Mouse (Mus musculus) yolk sac, embryonic 10.5 days (tissue): ENCODE data around the gene Wiz.

Experiments used
- DNase-seq: peaks from one replicate; pipeline ENCODE4 v3.0.0-alpha.2; 2017; ENCODE audit warnings: low spot score

Gene Wiz

DNA sequence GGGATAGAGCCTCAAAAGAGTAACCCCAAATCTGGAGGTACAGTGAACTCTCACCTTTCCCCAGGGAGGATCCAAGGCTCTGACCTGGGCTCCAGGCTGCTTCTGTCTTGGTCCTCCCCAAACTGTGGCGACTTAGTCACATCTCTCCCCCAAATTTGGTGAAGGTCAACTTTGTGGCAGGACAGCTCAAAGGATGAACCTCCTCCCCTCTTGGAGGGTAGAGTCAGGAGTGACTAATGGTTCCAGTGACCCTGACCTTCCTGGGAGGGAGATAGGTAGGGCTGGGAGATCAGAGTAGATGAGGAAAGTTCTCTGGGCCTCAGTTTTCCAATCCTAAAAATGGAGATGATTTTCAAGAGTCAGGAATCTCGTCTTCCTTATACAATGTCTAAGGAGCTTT is 10.5 kb downstream of the Wiz start:
- no peak for DNase-seq

DNA sequence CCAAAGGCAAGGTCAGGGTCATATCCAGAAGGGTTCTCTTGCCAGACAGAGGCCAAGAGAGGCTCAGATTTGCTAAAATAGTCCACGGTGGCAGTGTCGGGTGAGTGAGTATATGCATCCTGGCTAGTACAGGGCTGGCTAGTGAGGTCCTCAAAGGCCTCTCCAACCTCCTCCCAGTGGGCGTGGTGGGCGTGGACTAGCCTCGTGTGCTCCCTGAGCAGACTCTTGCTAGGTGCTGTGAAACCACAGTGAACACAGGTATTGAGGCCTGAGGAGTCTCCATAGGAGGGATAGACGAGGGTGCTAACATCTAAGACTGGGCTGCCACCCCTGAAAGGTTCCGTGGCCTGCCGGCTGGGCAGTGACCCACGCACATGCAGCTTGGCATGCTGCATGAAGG is 12.1 kb downstream of the Wiz start:
- DNase-seq: no peak

DNA sequence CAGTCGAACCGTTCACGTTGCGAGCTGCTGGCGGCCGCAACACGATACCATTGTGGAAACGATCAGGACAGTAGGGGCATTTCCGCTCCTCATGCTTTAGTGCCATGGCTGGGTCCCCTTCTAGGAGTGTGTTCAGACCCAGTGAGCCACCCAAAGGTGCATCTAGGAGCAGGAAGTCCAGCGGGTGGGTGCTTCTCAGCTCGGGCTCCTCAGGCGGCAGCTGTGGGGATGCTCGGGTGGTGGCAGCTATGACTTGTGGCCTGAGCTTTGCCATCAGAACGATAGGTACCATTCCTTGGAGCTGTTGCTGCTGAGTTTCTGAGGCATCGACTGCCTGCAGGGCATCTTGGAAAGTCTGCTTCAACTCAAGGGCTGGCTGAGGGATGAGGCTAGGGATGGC is 12.8 kb downstream of the Wiz start:
- no peak for DNase-seq

DNA sequence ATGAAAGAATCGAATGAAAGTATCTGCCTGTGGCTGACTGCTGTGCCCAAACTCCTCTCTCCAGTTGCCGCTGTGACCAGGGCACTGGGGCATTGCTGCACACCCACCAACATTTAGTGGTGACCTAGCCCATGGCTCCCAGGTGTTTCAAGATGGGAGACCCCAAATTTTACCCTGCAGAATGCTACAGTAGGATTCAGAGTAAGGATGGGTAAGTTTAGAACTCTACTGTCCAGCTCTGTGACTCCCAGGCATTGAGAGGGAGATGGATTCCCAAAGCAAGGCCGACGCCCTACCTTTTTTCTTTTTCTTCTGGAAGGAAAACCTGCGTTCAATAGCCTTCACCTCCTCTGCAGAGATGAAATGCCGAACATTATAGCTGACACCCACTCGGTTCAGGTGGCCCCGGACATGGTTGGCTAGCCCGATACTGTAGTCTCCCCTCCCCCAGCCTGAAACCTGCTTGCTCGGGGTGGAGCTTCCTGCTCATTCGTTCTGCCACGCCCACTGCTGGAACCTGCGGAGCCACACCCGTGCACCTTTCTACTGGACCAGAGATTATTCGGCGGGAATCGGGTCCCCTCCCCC is 20.2 kb downstream of the Wiz start:
- DNase-seq: peak; percentile 45

DNA sequence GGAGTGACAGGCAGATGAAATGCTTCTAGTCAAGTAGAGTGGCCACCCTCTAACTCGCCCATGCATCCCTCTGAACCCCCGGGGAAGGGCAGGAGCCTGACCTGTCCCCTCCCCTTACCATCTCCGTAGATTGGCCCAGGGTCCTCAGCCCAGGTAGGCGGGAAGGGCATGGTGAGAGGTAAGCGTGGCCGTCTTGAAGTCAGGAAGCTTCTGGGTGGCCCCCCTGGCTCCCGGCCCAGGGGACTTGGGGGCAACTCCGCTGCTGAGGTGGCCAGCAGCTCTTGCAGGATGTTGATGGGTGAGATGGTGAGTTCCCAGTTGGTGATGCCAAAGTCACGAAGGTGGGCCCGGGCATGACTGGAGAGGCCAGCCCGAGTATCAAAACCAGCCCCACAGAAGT is 21.5 kb downstream of the Wiz start:
- DNase-seq: no peak

DNA sequence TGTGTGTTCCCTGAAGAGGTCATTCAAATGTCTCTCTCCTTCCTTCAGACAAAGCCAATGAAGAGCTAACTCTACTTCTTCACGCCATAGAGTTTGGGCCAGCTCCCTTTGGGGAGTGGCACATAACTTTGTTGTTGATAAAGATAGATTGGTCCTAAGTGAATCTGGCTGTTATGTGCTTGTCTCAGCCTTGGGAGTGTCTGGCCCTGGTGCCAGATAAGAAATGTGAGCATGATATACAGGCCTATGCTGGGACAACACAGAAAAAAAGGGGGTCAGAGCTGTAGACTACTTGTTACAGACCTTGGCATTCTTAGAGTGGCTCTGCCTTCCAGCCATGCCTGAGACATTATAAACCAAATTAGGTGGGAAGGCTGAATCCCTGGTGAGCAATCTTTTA is 23.9 kb downstream of the Wiz start:
- DNase-seq: no peak

DNA sequence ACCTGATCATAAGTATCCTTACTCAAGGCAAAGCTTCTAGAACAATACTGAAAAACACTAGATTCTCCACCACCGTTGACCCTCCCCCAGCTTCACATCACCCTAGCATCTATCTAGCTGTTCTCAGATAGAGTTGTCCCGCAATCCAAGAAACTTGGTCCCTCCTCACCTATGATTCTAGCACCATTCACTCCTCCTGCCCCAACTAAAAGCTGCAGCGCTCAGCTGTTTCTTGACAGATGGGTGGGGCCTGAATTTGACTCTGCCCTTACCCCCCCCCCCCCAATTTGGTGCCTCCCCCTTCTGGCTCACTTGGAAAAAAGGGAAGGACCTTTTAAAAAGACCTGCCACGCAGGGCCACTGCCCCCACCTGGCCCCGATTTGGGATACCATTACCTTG is 24.4 kb downstream of the Wiz start:
- DNase-seq: no peak

DNA sequence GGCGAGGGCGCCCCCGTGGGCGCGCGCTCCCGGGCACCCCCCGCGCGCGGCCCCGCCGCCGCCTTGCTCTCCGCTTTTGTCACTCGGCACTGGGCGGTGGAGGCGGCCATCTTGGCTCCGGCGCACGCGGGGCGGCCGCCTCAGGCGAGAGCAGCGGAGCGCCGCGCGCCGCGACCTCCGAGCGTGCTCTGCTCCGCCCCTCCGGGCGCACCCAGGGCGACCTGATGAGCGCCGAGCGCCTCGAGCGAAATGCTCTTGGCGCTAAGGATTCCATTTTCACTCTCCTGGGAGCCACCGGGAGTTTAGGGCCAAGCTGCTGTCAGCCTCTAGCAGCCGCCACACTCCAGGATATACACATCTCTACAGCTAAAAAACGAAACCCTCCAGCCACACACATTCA is 24.9 kb downstream of the Wiz start:
- DNase-seq: peak; percentile 80

DNA sequence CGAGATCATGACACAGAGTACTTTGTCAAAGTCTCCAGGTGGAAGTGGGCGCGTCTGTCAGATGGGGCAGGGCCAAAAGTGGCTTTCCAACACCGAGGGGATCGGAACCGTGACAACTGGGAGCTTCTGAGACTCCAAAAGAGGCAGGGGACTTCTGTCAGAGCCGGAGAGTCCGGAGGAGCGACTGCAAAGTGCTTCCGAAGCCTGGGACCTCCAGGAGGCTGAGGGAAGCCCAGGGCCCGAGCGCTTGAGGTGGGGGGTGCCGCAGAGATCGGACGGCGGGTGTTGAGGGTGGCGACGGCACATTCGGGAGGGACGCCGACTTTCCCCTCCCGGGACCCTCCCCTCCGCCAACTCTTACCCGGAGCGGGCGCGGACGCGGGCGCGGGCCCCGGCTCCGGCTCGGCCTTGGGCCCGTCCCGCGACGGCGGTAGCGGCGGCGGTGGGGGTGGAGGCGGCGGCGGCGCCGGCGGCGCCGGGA is 25.4 kb downstream of the Wiz start:
- DNase-seq: peak; percentile 27

DNA sequence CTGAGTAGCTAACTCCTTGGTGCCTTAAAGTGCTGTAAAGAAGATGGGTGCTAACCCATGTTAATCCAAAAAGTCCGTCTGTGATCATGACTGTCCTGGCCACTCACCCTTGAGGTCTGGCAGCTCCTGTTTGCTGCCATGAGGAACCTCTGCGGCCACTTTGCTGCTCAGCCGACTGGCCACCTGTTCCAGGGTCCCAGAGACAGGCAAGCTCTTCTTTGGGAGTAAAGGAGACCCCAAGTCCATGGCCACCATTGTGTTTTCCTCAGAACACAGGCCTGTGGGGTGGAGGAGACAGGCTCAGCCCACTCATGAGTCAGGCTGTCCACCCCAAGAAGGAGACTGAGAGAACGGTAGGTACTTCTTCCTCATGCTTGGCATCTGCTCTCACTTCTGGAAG is 26.6 kb downstream of the Wiz start:
- no peak for DNase-seq

DNA sequence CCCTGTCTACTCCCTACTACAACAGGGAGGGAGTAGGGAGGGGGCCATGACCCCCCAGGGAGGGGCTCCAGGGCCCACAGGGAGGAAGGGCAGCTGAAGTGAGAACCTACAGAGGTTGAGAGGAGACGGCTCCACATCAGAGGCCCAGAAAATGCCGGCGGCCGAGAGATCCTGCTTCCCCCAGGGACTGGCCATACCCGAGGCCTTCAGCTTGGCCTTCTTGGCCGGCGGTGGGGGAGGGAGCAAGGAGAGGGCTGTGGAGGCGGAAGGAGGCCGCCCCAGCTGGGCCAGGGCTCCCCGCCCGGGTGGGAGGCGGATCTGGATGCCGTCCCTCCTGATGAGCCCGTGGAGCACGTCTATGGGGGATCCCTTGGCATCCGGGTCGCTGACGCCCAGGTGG is 29.3 kb downstream of the Wiz start:
- DNase-seq: no peak

DNA sequence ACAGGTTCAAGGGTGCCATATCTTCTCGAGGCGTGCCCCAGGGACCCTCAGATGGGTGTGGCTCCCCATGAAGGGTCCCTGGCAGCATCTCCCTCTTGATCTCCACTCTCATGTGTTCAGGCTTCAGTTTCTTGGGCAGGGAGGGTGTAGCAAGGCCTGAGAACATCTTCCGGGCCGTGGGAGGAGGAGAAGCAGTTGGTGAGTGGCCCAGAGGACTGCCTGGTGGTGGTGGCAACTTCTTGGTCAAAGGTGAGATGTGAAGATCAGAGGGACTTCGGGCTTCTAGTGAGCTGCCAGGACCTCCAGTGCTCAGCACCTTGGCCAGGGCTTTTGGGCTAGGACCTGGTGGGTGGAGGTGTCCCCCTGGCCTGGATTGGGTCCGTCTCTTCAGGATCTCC is 30.3 kb downstream of the Wiz start:
- DNase-seq: no peak

DNA sequence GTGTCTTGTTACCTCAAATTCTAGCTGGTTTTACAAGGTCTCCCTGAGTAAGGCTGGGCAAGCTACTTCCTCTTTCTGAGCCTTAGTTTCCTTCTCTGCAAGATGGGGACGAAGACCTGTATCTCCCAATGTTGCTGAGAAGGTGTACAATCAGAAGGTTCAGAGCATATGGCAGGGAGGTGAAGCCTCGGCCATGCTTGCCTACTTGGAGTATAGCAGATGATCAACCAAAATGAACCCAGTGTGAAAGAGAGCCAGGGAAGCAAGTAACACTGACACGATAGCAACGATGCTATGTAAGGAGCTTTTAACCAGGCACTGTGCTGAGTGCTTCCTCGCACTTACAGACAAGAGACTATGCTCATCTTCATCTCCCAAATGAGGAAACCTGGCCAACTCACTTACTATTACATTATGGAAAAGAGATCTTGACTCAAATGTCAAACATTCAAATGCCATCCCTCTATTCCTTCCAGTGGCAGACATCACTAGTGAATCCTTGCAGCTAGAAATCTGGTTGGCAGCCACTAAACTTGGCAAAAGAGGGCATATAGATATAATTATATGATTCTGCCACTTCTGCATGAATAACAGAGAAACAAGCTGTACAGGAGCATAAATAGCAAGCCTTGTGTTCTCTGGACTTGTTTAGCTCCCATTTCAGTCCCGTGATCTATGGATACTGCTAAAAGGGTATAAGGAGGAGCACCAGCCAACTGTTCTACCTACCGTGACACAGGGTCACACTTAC is 30.9 kb downstream of the Wiz start:
- no peak for DNase-seq

DNA sequence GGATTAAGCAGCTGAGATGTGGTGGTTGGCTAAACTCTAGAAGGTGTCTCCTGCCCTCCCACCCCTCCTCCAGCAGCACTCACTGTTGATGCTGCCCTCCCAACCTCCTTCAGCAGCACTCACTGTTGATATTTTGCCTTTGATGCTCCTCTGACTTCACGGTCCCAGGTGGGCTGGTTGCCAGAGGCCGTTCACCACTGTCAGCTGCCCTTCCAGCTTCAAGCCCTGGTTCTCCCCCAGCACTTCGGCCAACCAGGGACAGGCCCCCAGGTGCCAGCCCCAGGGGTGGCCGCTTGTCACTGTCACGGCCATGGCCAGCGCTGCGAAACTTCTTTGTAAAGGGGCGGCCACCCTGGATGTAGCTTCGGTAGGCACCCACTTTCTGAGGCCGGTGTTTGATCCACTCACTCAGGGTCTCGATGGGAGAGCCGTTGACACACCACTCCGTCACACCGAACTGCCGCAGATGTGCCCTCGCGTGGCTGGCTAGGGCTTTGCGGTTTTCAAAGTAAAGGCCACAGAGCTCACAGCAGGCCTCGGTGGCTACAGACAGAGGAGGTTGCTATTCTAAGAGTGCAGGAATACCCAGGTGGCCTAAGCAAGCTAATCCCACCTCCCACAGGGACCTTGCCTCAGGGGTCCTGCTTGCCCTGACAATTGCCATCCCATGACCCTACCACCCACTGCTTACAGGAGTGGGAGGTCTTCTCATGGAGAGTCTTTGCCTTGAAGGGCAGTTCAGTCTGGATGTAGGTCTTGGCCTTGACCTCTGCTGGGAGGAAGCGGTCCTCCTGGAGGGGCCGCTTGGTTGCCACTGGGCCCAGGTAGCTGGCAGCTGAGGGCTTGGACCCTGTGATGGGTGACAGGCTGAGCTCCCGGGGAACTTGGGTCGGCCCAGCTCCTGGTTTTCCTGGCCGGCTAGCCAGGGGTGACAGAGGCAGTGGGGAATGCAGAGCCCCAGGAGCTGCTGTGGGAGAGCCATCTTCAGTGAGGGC is 32.2 kb downstream of the Wiz start:
- DNase-seq: no peak

DNA sequence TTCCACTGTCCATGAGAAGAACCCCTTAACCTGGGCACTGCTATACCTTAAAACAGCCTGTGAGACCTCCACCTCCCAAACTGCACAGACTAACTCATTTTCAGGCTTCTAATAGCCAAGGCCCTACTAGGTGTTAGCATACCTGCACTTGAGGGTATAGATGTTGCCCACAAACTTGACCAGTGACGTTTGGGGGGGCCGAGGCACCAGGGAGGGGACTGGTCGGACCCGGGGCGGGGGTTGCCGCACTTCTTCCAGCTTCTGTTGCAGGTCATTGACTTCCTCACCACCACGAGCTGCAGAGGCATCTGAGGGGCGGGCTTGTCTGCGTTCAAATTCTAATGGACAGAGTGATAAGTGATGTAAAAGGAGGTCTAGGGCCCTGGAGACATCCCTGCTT is 33.0 kb downstream of the Wiz start:
- no peak for DNase-seq

DNA sequence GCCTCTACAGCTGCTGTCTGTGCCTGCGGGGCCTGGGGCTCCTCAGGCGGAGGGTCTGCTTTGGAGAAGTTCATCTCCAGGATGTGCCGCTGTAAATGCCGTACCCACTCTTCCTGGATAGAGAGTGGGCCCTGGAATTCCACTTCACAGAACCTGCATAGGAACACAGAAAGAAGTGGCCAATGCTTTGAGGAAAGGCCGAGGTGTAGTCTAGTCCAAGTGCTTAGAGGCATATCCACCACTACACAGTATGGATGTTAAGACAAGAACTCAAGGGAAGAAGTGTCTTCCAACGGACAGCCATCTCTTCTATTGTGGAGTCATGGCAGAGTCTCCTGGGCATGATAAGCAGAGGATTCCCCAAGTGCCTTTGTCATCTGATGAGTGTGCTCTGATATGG is 34.2 kb downstream of the Wiz start:
- DNase-seq: no peak

DNA sequence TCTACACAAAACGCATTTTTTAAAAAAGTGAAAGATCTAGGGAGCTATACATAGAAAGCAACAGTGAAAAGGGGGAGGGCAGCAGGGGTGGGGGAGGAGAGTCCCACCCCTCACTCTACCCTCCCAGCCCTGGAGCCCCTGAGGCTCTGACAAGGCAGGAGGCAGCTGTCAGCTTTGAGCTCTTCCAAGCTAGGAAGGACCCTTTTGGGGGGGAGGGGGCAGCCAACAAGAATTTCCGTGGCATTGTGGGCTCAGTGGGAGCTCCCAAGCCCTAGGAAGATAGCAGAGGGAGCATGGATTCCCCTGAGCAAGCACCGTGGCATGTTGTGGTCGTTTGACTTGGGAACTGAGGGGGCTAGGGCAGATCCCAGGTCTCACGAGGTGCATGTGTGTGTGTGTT is 35.0 kb downstream of the Wiz start:
- DNase-seq: no peak

DNA sequence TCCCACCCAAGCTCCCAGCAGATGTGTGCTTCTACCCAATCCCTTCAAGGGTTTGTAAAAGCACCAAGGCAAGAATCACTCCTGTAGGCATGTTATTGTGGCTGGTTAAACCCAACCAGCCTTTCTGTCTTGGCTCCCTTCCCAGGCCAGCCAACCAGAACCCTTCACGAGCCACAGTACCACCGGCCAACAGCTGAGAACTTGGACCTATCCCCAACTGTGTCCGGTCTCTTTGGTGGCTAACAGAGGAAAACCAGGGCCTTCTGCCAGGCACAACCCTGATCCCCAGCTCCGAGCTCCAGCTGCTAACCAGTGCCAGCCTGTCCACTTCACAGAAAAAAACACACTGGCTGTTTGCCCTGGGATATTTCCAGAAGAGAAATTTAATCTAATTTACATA is 35.5 kb downstream of the Wiz start:
- no peak for DNase-seq

DNA sequence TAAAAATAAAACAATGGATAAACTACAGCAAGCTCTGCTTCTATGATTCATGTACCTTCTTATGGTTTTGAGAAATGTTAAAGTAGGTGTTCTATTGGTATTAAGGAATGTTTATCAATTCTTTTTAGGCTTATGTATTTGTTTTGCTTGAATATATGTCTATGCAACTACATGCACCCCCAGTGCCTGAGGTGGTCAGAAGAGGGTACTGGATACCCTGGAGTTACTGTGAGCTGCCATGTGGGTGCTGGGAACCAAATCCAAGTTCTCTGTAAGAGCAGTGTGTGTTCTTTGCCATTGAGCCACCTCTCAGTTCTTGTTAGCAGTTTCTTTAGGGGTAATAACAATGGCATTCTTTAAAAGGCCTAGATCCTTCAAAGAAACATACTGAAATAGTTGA is 37.5 kb downstream of the Wiz start:
- DNase-seq: no peak

DNA sequence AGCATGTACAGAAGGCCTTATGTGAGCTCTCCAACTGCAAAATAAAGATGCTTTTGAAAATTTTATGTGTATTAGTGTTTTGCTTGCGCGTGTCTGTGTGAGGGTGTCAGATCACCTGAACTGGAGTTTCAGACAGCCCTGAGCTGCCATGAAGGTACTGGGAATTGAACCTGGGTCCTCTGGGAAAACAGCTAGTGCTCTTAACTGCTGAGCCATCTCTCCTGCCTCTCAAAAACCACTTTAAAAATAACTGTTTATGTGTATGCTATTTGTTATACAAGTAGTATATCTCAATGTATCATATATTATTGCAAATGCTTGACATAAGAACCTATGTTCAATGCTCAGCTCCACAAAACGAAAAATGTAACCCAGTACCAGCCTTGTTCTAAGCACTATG is 38.0 kb downstream of the Wiz start:
- no peak for DNase-seq

DNA sequence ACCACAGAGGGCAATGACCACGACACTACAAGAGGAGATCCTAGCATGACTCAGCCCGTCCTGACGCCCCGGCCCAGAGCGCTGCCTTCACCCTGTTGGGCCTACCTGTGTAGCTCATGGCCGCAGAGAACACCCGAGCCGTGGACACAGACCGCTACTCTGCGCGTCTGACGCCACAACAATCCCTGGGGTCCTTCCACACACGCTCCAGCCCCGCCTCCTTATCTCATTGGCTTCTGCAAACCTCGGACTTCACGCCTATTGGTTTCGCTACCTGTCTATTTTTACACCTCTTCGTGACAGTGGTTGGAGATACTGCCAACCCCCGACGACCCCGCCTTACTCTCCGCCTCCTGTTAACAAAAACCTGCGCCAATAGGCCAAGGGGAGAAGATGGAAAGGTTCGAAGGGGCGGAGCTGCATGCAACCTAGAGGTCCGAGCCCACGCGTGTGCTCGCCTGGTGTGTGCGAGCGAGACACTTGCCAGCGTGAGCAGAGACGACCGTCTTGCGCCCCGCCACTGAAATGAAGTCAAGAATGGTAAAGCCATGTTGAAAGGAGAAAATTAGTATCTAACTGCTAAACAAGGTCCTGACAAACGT is 38.8 kb downstream of the Wiz start, which contains the start of gene Akap8l:
Gene Akap8l (minus strand): TSS at position 226 of the 602 bp plus-strand sequence.
- peak; percentile 98 for DNase-seq

DNA sequence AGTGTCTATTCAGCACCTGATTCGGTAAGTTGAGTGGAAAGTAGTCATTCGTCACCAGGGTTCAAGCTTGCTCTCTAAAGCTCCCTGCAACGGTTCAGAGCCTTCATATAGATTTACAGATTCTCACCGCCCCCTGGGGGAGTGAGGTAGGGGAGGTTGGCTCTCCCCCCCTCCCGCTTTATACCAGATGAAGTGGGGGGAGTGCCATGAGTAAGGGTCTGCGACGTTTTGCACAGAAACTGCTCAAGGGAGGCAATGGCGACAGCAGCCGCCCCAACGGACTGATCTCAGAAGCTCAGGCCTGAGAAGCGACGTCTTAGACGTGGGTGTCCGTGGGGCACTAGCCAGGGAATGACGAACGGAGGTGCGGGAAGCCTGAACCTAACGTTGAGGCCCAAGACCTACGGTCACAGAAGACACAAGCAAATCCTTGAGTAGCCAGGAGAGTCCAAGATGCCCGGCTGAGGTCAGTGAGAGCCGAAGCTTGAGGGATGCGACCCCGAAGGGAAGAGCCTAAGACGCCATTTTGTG is 39.3 kb downstream of the Wiz start:
- DNase-seq: peak; percentile 21
